Mouse (Mus musculus) cerebellum, postnatal 10 days (tissue): ENCODE results near the gene Pam16.
A peak's percentile ranks its signal among the peaks of the same experiment; 100 is the strongest.
"Not testable (repeated sequence)": the region's sequence is repeated elsewhere in the genome, so short reads cannot be mapped to it uniquely, and the experiment has no call there.

ENCODE experiments used
- DNase-seq, 2 experiments: peaks; one replicate each; pipeline ENCODE4 v3.0.0; 2021; ENCODE audit warnings: mixed read lengths in 2 of 2

Gene Pam16

GRCm38 (mm10) chr16:4590236-4590635 lies 34.6 kb downstream of the Pam16 start:
- no peak for DNase-seq

- peak; percentile 43 to 52 for DNase-seq
Measured at GRCm38 (mm10) chr16:4587516-4588210, 37.1 kb downstream of the Pam16 start.

- DNase-seq = peak; percentile 92 to 96
Measured at GRCm38 (mm10) chr16:4586531-4587123, 38.2 kb downstream of the Pam16 start.

GRCm38 (mm10) chr16:4585642-4586530 lies 38.9 kb downstream of the Pam16 start:
- no peak for DNase-seq

- DNase-seq = no peak
Measured at GRCm38 (mm10) chr16:4584438-4584837, 40.4 kb downstream of the Pam16 start.

- no peak for DNase-seq
Measured at GRCm38 (mm10) chr16:4583807-4584206, 41.0 kb downstream of the Pam16 start.

- DNase-seq = not testable (repeated sequence)
Measured at GRCm38 (mm10) chr16:4581179-4581578, 43.6 kb downstream of the Pam16 start.

- DNase-seq = no peak
Measured at GRCm38 (mm10) chr16:4578630-4579029, 46.2 kb downstream of the Pam16 start.

- DNase-seq = no peak
Measured at GRCm38 (mm10) chr16:4576873-4577272, 47.9 kb downstream of the Pam16 start.

GRCm38 (mm10) chr16:4576038-4576437 lies 48.8 kb downstream of the Pam16 start:
- no peak for DNase-seq

- no peak for DNase-seq
Measured at GRCm38 (mm10) chr16:4570737-4571136, 54.1 kb downstream of the Pam16 start.

- peak; percentile 94 to 96 for DNase-seq
Measured at GRCm38 (mm10) chr16:4567912-4568311, 56.9 kb downstream of the Pam16 start.
